Mouse (Mus musculus) stomach, embryonic 15.5 days (tissue): ENCODE data around the gene Mtg1. TPM values are rescaled to one million over a fixed set of nuclear protein-coding genes. Genes with fewer than 3 reads are reported as not detected.

Source experiments
- ATAC-seq: fragments of 200-750 bp; cut with Nextera tagmentation; 2 replicates; pipeline ENCODE4 v1.8.0; 2017; ENCODE audit warnings: low read depth, moderate number of reproducible peaks, moderate TSS enrichment; ENCODE audit not compliant: insufficient read depth, low FRiP score
- H3K27ac ChIP-seq: fragments of 300-500 bp; sonication (generic); 2 replicates; pipeline ENCODE4 v1.5.1; 2015; ENCODE audit warnings: mild to moderate bottlenecking, inconsistent platforms
- H3K27me3 ChIP-seq: fragments of 300-500 bp; sonication (generic); replicated peaks from 2 replicates; pipeline ENCODE4 v1.6.1; 2015; ENCODE audit warnings: inconsistent platforms
- H3K36me3 ChIP-seq: fragments of 300-500 bp; sonication (generic); 2 replicates; pipeline ENCODE4 v1.6.1; 2015; ENCODE audit warnings: inconsistent platforms
- H3K4me1 ChIP-seq: fragments of 300-500 bp; sonication (generic); 2 replicates; pipeline ENCODE4 v1.6.1; 2015; ENCODE audit warnings: inconsistent platforms
- H3K4me2 ChIP-seq: fragments of 300-500 bp; sonication (generic); 2 replicates; pipeline ENCODE4 v1.6.1; 2015; ENCODE audit warnings: mild to moderate bottlenecking, inconsistent platforms
- H3K4me3 ChIP-seq: fragments of 300-500 bp; sonication (generic); replicated peaks from 2 replicates; pipeline ENCODE4 v1.5.1; 2015; ENCODE audit warnings: inconsistent platforms
- H3K9ac ChIP-seq: fragments of 300-500 bp; sonication (generic); 2 replicates; pipeline ENCODE4 v1.6.1; 2015; ENCODE audit warnings: inconsistent platforms
- H3K9me3 ChIP-seq: fragments of 300-500 bp; sonication (generic); 2 replicates; pipeline ENCODE4 v1.6.1; 2016; ENCODE audit warnings: inconsistent platforms
- WGBS: fragments of 180-500 bp; shearing (Covaris S2); methylation state at CpG from one replicate; pipeline ENCODE4 v1.1.7; 2015; 5-methylcytosine and 5-hydroxymethylcytosine counted together
- polyA plus RNA-seq: library from polyadenylated mRNA; unstranded; fragments of >200 nt; fragmentation: Nextera tagmentation; extraction: Ambion mirVana; gene quantifications from 2 replicates; pipeline ENCODE4 v1.2.1, GENCODE M21; 2015

Mtg1 gene
- polyA plus RNA-seq, 1 experiment from 2014 or later = 23.5 TPM

- Histone ChIP-seq H3K4me1 (no peaks in the 10 kb centered on the region), H3K9me3 (no peaks in the 10 kb centered on the region), H3K36me3 (no peaks in the 10 kb centered on the region), H3K4me2 (no peak overlapping the region), H3K27ac (no peak overlapping the region), H3K9ac (no peak overlapping the region), H3K27me3 (no peaks in the 10 kb centered on the region), H3K4me3 (no peak overlapping the region)
- 86% methylated on average over 3 of the region's 3 CpGs for WGBS
- ATAC-seq = no peak
These were observed 33.5 kb downstream of the Mtg1 start for GRCm38 (mm10) chr7:140170863-140171262.

GRCm38 (mm10) chr7:140172936-140173335, 35.6 kb downstream of the Mtg1 start, which contains the start of gene Olfr523:
TSS of gene Olfr523 (plus strand) at chr7:140173217.
- no peak within 1 kb of the TSS for H3K27ac ChIP-seq
- ATAC-seq = no peak
- no peak within 1 kb of the TSS for H3K4me3 ChIP-seq
- no peaks in the 10 kb centered on the region for H3K36me3 ChIP-seq
- no peaks in the 10 kb centered on the region for H3K27me3 ChIP-seq
- no peak within 1 kb of the TSS for H3K4me2 ChIP-seq
- no peaks in the 10 kb centered on the region for H3K4me1 ChIP-seq
- no peaks in the 10 kb centered on the region for H3K9me3 ChIP-seq
- H3K9ac ChIP-seq = no peak within 1 kb of the TSS
- WGBS = 35% methylated on average over 1 of the region's 1 CpGs

GRCm38 (mm10) chr7:140179176-140179575, 41.8 kb downstream of the Mtg1 start:
- H3K27ac ChIP-seq = no peak overlapping the region
- H3K27me3 ChIP-seq = no peaks in the 10 kb centered on the region
- no peaks in the 10 kb centered on the region for H3K4me1 ChIP-seq
- no peaks in the 10 kb centered on the region for H3K36me3 ChIP-seq
- no peak for ATAC-seq
- H3K4me3 ChIP-seq = no peak overlapping the region
- H3K4me2 ChIP-seq = no peak overlapping the region
- 84% methylated on average over 2 of the region's 2 CpGs for WGBS
- H3K9me3 ChIP-seq = no peaks in the 10 kb centered on the region
- no peak overlapping the region for H3K9ac ChIP-seq

GRCm38 (mm10) chr7:140180692-140181091, 43.3 kb downstream of the Mtg1 start:
- H3K4me3 ChIP-seq = no peak overlapping the region
- H3K4me1 ChIP-seq = no peaks in the 10 kb centered on the region
- no peaks in the 10 kb centered on the region for H3K27me3 ChIP-seq
- no peak overlapping the region for H3K9ac ChIP-seq
- H3K4me2 ChIP-seq = no peak overlapping the region
- H3K36me3 ChIP-seq = no peaks in the 10 kb centered on the region
- H3K9me3 ChIP-seq = no peaks in the 10 kb centered on the region
- ATAC-seq = no peak
- 76% methylated on average over 2 of the region's 2 CpGs for WGBS
- no peak overlapping the region for H3K27ac ChIP-seq

GRCm38 (mm10) chr7:140184206-140184605, 46.8 kb downstream of the Mtg1 start:
- Histone ChIP-seq H3K36me3 (no peaks in the 10 kb centered on the region), H3K27me3 (no peaks in the 10 kb centered on the region), H3K9me3 (no peaks in the 10 kb centered on the region), H3K9ac (no peak overlapping the region), H3K27ac (no peak overlapping the region), H3K4me1 (no peaks in the 10 kb centered on the region), H3K4me3 (no peak overlapping the region), H3K4me2 (no peak overlapping the region)
- ATAC-seq = no peak
- 80% methylated on average over 4 of the region's 4 CpGs for WGBS

GRCm38 (mm10) chr7:140186646-140187620, 49.6 kb downstream of the Mtg1 start:
- Histone ChIP-seq H3K4me2 (no peak overlapping the region), H3K4me1 (no peaks in the 10 kb centered on the region), H3K36me3 (no peaks in the 10 kb centered on the region), H3K9ac (no peak overlapping the region), H3K9me3 (no peaks in the 10 kb centered on the region), H3K4me3 (no peak overlapping the region), H3K27me3 (no peaks in the 10 kb centered on the region), H3K27ac (no peak overlapping the region)
- WGBS = 61% methylated on average over 18 of the region's 18 CpGs
- ATAC-seq = no peak

- Histone ChIP-seq H3K9ac (no peak overlapping the region), H3K4me1 (no peaks in the 10 kb centered on the region), H3K4me2 (no peak overlapping the region), H3K9me3 (no peaks in the 10 kb centered on the region), H3K4me3 (no peak overlapping the region), H3K27me3 (no peaks in the 10 kb centered on the region), H3K27ac (no peak overlapping the region), H3K36me3 (no peaks in the 10 kb centered on the region)
- ATAC-seq = no peak
- 77% methylated on average over 7 of the region's 7 CpGs for whole genome bisulfite sequencing
These were observed 50.5 kb downstream of the Mtg1 start for GRCm38 (mm10) chr7:140187721-140188390.

GRCm38 (mm10) chr7:140188391-140189328, 51.3 kb downstream of the Mtg1 start:
- 58% methylated on average over 4 of the region's 4 CpGs for WGBS
- H3K4me2 ChIP-seq = no peak overlapping the region
- no peak overlapping the region for H3K27ac ChIP-seq
- H3K4me1 ChIP-seq = no peaks in the 10 kb centered on the region
- no peaks in the 10 kb centered on the region for H3K9me3 ChIP-seq
- no peaks in the 10 kb centered on the region for H3K36me3 ChIP-seq
- H3K9ac ChIP-seq = no peak overlapping the region
- no peaks in the 10 kb centered on the region for H3K27me3 ChIP-seq
- ATAC-seq = no peak
- no peak overlapping the region for H3K4me3 ChIP-seq

- Histone ChIP-seq H3K9me3 (no peaks in the 10 kb centered on the region), H3K36me3 (no peaks in the 10 kb centered on the region), H3K9ac (no peak overlapping the region), H3K27ac (no peak overlapping the region), H3K27me3 (no peaks in the 10 kb centered on the region), H3K4me3 (no peak overlapping the region), H3K4me2 (no peak overlapping the region), H3K4me1 (no peaks in the 10 kb centered on the region)
- 86% methylated on average over 1 of the region's 1 CpGs for WGBS
- ATAC-seq = no peak
These were observed 53.1 kb downstream of the Mtg1 start for GRCm38 (mm10) chr7:140190435-140190834.

- H3K27me3 ChIP-seq = no peaks in the 10 kb centered on the region
- no peaks in the 10 kb centered on the region for H3K36me3 ChIP-seq
- no peaks in the 10 kb centered on the region for H3K9me3 ChIP-seq
- no peak overlapping the region for H3K27ac ChIP-seq
- H3K4me3 ChIP-seq = no peak overlapping the region
- WGBS = 48% methylated on average over 2 of the region's 2 CpGs
- H3K4me1 ChIP-seq = no peaks in the 10 kb centered on the region
- no peak overlapping the region for H3K9ac ChIP-seq
- no peak overlapping the region for H3K4me2 ChIP-seq
- ATAC-seq = no peak
These were observed 55.1 kb downstream of the Mtg1 start for GRCm38 (mm10) chr7:140192445-140192844.

GRCm38 (mm10) chr7:140192851-140193250, 55.5 kb downstream of the Mtg1 start:
- Histone ChIP-seq H3K9me3 (no peaks in the 10 kb centered on the region), H3K4me1 (no peaks in the 10 kb centered on the region), H3K27ac (no peak overlapping the region), H3K36me3 (no peaks in the 10 kb centered on the region), H3K4me2 (no peak overlapping the region), H3K9ac (no peak overlapping the region), H3K4me3 (no peak overlapping the region), H3K27me3 (no peaks in the 10 kb centered on the region)
- WGBS = 70% methylated on average over 2 of the region's 2 CpGs
- ATAC-seq = no peak
